Mouse (Mus musculus) bone marrow, adult 2 months (tissue): Measurements from ENCODE around the gene Aurkb.

Experiments
- CTCF ChIP-seq: fragments of 200-500 bp; IDR thresholded peaks from 2 replicates; pipeline ENCODE4 v1.5.1; 2011; ENCODE audit warnings: low read length, control low read depth; ENCODE audit not compliant: control insufficient read depth, insufficient read depth
- POLR2A ChIP-seq: fragments of 200-500 bp; IDR thresholded peaks from 2 replicates; pipeline ENCODE4 v1.6.1; 2011; ENCODE audit warnings: low read depth, mild to moderate bottlenecking, control low read depth, low read length, borderline replicate concordance; ENCODE audit not compliant: control insufficient read depth

- no peak for TF ChIP-seq POLR2A
- no peak for TF ChIP-seq CTCF
These were observed 938 bp downstream of the Aurkb start for GRCm38 (mm10) chr11:69046395-69046774.
